Mouse (Mus musculus): ENCODE measurements at regions not wholly inside any gene's neighbourhood (a gene's known extent, or its start where the extent isn't known, plus 50 kb on each side); places are given as distances from the start of the nearest gene placed in this dataset.

- TF ChIP-seq GATA1 (IDR thresholded peaks at IDR 0.05; ENCODE audit: borderline replicate concordance, low read length) (no peak), FLI1 (IDR thresholded peaks at IDR 0.05; ENCODE audit: low read length) (no peak)
Measured at GRCm38 (mm10) chr15:86590896-86591295, 376.6 kb downstream of the Tbc1d22a start.
